22 mouse cellular contexts compared by ENCODE assay signal in genomic region chr2:22806576-22806975, GRCm38 (mm10). TPM values are rescaled to one million over a fixed set of nuclear protein-coding genes. Genes with fewer than 3 reads are reported as not detected.
DNase-seq lines count a peak whose midpoint lies in the region; ATAC-seq and TF ChIP-seq lines count a peak whose summit lies in the region.
"Had no signal": no experiment of that assay in that cellular context is flagged by ENCODE, and none has a peak within 500 bp of the region (broad histone marks: within the 10 kb centered on the region; RNA-seq: fewer than 3 reads in every experiment).

No protein-coding gene starts in this region.

- no peak for TF ChIP-seq CTCF in gastrocnemius, adult 2 months (IDR thresholded peaks at IDR 0.05)
- TF ChIP-seq CTCF in thymus, adult 2 months (IDR thresholded peaks at IDR 0.05; ENCODE audit: borderline replicate concordance, control insufficient read depth, extremely low read depth, insufficient read depth, low read length, poor library complexity): no peak
- TF ChIP-seq CTCF in liver, postnatal 0 days (IDR thresholded peaks at IDR 0.05; ENCODE audit: low read depth): no peak

- peaks cover 29% of the 10 kb centered on the region for H3K4me1 ChIP-seq in thymus, adult 2 months (replicated peaks; ENCODE audit: control insufficient read depth, insufficient read depth, low read length)
- H3K4me1 ChIP-seq in liver, postnatal 0 days (ENCODE audit: insufficient read depth): peaks cover 10% of the 10 kb centered on the region
- H3K4me1 ChIP-seq in forebrain, embryonic 14.5 days (ENCODE audit: control insufficient read depth, insufficient read depth, low read length): no peaks in the 10 kb centered on the region
- H3K4me1 ChIP-seq: hindbrain, embryonic 13.5 days; intestine, embryonic 15.5 days; limb, embryonic 13.5 days; lung, embryonic 15.5 days had no signal

- ATAC-seq in liver, postnatal 0 days: no peak
- ATAC-seq in forebrain, embryonic 14.5 days: no peak
- ATAC-seq: intestine, embryonic 15.5 days; Patski had no signal

- no peak overlapping the region for H3K27ac ChIP-seq in gastrocnemius, adult 2 months
- H3K27ac ChIP-seq in thymus, adult 2 months (ENCODE audit: control insufficient read depth, insufficient read depth, low read length): peak overlapping the region; percentile 93
- H3K27ac ChIP-seq in liver, postnatal 0 days (ENCODE audit: low read depth): peak overlapping the region; percentile 49
- H3K27ac ChIP-seq in forebrain, embryonic 14.5 days (ENCODE audit: low read depth, low read length): no peak overlapping the region
- H3K27ac ChIP-seq: hindbrain, embryonic 13.5 days; intestine, embryonic 15.5 days; limb, embryonic 13.5 days; lung, embryonic 15.5 days had no signal

- no peaks in the 10 kb centered on the region for H3K27me3 ChIP-seq in thymus, adult 2 months (ENCODE audit: control insufficient read depth, insufficient read depth, low read length)
- H3K27me3 ChIP-seq in liver, postnatal 0 days (ENCODE audit: insufficient read depth, low read length): no peaks in the 10 kb centered on the region
- H3K27me3 ChIP-seq in forebrain, embryonic 14.5 days (replicated peaks; ENCODE audit: control insufficient read depth, insufficient read depth, low read length): no peaks in the 10 kb centered on the region
- H3K27me3 ChIP-seq: hindbrain, embryonic 13.5 days; intestine, embryonic 15.5 days; limb, embryonic 13.5 days; lung, embryonic 15.5 days; Patski had no signal

- H3K36me3 ChIP-seq in thymus, adult 2 months (ENCODE audit: control insufficient read depth, insufficient read depth, low read length): no peaks in the 10 kb centered on the region
- H3K36me3 ChIP-seq in liver, postnatal 0 days (replicated peaks; ENCODE audit: insufficient read depth, low read length): no peaks in the 10 kb centered on the region
- H3K36me3 ChIP-seq in forebrain, embryonic 14.5 days (ENCODE audit: control insufficient read depth, insufficient read depth, low read length): no peaks in the 10 kb centered on the region
- H3K36me3 ChIP-seq: hindbrain, embryonic 13.5 days; intestine, embryonic 15.5 days; limb, embryonic 13.5 days; lung, embryonic 15.5 days had no signal

- intact Hi-C loops in gastrocnemius, adult 2 months (cut with DNase I): no loop called here
- intact Hi-C loops in gastrocnemius, postnatal 14 days (cut with DNase I; ENCODE audit: low total_unique reads): no loop called here

- WGBS in thymus, adult 2 months: 92% methylated on average over 1 of the region's 1 CpGs
- WGBS in liver, postnatal 0 days (ENCODE audit: insufficient replicate concordance): 78% methylated on average over 1 of the region's 1 CpGs
- 90% methylated on average over 1 of the region's 1 CpGs for WGBS in forebrain, embryonic 14.5 days

- H3K9me3 ChIP-seq in liver, postnatal 0 days (ENCODE audit: low read length): no peaks in the 10 kb centered on the region
- H3K9me3 ChIP-seq in forebrain, embryonic 14.5 days (replicated peaks; ENCODE audit: control insufficient read depth, low read length): no peaks in the 10 kb centered on the region
- H3K9me3 ChIP-seq: hindbrain, embryonic 13.5 days; intestine, embryonic 15.5 days; limb, embryonic 13.5 days; lung, embryonic 15.5 days had no signal

- no peak for TF ChIP-seq EP300 in liver, postnatal 0 days (IDR thresholded peaks at IDR 0.05; ENCODE audit: low read depth)

- TF ChIP-seq POLR2A in thymus, adult 2 months (IDR thresholded peaks at IDR 0.05; ENCODE audit: control insufficient read depth, extremely low read depth, insufficient read depth, low read length, poor library complexity): no peak

- H3K4me3 ChIP-seq in gastrocnemius, adult 2 months: no peak overlapping the region
- H3K4me3 ChIP-seq in thymus, adult 2 months (ENCODE audit: control insufficient read depth, insufficient read depth, low read length): no peak overlapping the region
- no peak overlapping the region for H3K4me3 ChIP-seq in liver, postnatal 0 days (ENCODE audit: low read depth, low read length)
- H3K4me3 ChIP-seq in forebrain, embryonic 14.5 days (ENCODE audit: low read depth, low read length): no peak overlapping the region
- H3K4me3 ChIP-seq: hindbrain, embryonic 13.5 days; intestine, embryonic 15.5 days; limb, embryonic 13.5 days; lung, embryonic 15.5 days had no signal

- no peak overlapping the region for H3K4me2 ChIP-seq in liver, postnatal 0 days (ENCODE audit: low read depth, low read length)
- H3K4me2 ChIP-seq in forebrain, embryonic 14.5 days (ENCODE audit: low read length): no peak overlapping the region
- H3K4me2 ChIP-seq: heart, embryonic 11.5 days; hindbrain, embryonic 13.5 days; intestine, embryonic 15.5 days; limb, embryonic 13.5 days; lung, embryonic 15.5 days; midbrain, embryonic 11.5 days had no signal

- DNase-seq in gastrocnemius, adult 2 months: peak; percentile 35
- DNase-seq in gastrocnemius, postnatal 14 days: no peak
- DNase-seq in thymus, adult 2 months: no peak
- DNase-seq in thymus, adult 18-20 months: no peak
- peak; percentile 21 for DNase-seq in adipocyte (ENCODE audit: low spot score)
- no peak for DNase-seq in liver, postnatal 0 days
- no peak for DNase-seq in forebrain, embryonic 14.5 days (ENCODE audit: low spot score)
- no peak for DNase-seq in left cerebral cortex, adult 8-10 months (ENCODE audit: low spot score in 2 of 2)
- DNase-seq: adrenal gland, postnatal 10 days; cerebellum, adult 11-12 months; cerebellum, postnatal 25 days; embryo, embryonic 11 days; kidney, postnatal 36 days; layer of hippocampus, adult 9-11 months; right cerebral cortex, postnatal 25 days had no signal

- no peak overlapping the region for H3K9ac ChIP-seq in liver, postnatal 0 days (replicated peaks)
- no peak overlapping the region for H3K9ac ChIP-seq in forebrain, embryonic 14.5 days (ENCODE audit: low read length)
- H3K9ac ChIP-seq: hindbrain, embryonic 13.5 days; intestine, embryonic 15.5 days; limb, embryonic 13.5 days; lung, embryonic 15.5 days had no signal

RNA-seq across cellular contexts. Expression of gene Apbb1ip, which starts 32.7 kb away (rescaled TPM):
- total RNA-seq in gastrocnemius, adult 2 months (2021): 1 to 10 TPM; 2.3 to 2.4 TPM
- 1 to 10 TPM; 2.6 to 2.7 TPM for total RNA-seq in gastrocnemius, postnatal 14 days (2021)
- polyA plus RNA-seq in thymus, adult 2 months (2012; rRNA removed): 45.2 and 52.3 TPM in 2 replicates
- polyA plus RNA-seq in liver, postnatal 0 days (2015; fragmentation: Nextera tagmentation; extraction: Ambion mirVana): 7.7 and 11.3 TPM in 2 replicates
- polyA plus RNA-seq in forebrain, embryonic 14.5 days (2014; fragmentation: Nextera tagmentation; extraction: Ambion mirVana): 0.66 and 1.3 TPM in 2 replicates
- 10 to 100 TPM in 2 of 4 experiments, 1 to 10 TPM in 2; 5.9 to 15.2 (median 9.3) TPM for total RNA-seq in left cerebral cortex, adult 8-10 months (2022)
- polyA plus RNA-seq: Patski had no signal

Comparison
In these comparisons a context has a peak if more than half of its experiments do, and no peak if none do; other contexts are left out.
1. DNase-seq: peak in gastrocnemius, adult 2 months (single experiment) and adipocyte (single experiment); none in gastrocnemius, postnatal 14 days (single experiment), thymus, adult 2 months (single experiment), thymus, adult 18-20 months (0 of 2), liver, postnatal 0 days (single experiment), forebrain, embryonic 14.5 days (single experiment) and left cerebral cortex, adult 8-10 months (0 of 2).
2. H3K27ac ChIP-seq: peak in thymus, adult 2 months (single experiment) and liver, postnatal 0 days (single experiment); none in gastrocnemius, adult 2 months (single experiment) and forebrain, embryonic 14.5 days (single experiment).